Mouse (Mus musculus) inflammation-experienced regulatory T-cells, adult 6 months (primary cell): ENCODE results near the gene Rps6. TPM values are rescaled to one million over a fixed set of nuclear protein-coding genes. Genes with fewer than 3 reads are reported as not detected.

Experiments
- ATAC-seq: one replicate; pipeline ENCODE4 v1.8.0; 2017
- polyA plus RNA-seq, 3 experiments: library from polyadenylated mRNA; unstranded; fragments of 100-300 nt; shearing (Covaris generic); gene quantifications; one replicate each; pipeline ENCODE4 v1.2.1; 2017

Rps6 gene
- polyA plus RNA-seq = 1,000 to 10,000 TPM; 1,929 to 2,891 (median 2,713) TPM

DNA sequence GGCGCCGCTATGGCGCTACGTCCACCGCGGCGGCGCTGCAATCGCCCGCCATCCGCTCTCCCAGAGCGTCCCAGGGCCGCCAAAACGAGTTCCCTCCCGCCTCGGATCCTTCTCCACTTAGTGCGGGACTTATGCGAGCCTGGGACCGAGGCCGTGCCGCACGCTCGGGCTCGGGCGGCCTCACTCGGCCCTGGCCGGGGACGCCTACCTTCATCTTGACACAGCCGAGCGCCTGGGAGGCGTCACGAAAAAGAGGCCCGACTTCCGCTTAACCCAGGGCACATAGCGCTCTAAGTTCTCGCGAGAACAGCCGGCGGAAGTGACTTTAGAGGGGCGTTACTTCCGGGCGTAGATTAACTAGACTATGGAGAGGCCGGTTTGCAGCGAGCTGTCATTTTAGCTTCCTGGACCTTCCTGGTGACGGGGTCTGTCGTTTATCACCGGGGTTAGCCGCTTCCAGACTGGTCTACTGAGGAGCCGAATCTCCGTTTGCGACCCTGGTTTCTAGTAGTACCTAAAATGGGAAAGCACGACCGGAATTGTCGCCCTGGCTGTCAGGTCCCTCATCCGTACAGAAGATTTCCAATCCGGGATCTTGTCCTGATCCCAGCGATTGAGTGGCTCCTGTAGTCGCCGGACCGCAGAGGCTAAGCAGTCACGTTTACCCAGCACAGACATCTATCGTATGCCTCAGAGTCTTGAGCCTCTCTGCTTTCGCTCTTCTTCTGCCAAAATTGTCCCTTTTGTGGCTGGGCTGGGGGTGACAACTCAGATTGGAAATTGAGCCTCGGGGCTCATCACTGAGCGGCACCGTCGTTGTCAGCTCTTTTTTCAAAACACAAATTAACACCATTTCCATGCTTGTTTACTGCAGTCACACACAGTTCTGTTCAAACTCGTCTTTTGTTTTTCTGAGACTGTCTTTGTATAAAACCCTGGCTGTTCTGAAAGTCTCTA is at the start of gene Rps6:
TSS of gene Rps6 (minus strand) at position 300 of the 957 bp plus-strand sequence.
- ATAC-seq = peak; percentile 97

DNA sequence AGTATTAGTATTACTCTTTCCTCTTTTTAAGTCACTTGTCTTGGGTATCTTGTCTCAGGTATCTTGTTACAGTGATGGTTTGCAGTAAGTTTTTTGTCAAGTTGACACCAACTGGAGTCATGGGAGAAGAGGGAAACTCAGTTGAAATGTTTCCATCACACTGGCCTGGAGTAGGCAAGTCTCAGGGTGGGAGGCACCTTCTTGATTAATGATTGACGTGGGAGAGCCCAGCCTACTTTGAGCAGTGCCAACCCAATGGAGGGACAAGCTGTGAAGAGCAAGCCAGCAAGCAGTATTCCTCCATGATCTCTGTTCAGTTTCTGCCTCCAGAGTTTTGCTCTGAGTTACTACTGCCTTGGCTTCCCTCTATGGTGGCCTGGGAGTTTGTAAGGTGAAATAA is 48.7 kb upstream of the Rps6 start:
- no peak for ATAC-seq

DNA sequence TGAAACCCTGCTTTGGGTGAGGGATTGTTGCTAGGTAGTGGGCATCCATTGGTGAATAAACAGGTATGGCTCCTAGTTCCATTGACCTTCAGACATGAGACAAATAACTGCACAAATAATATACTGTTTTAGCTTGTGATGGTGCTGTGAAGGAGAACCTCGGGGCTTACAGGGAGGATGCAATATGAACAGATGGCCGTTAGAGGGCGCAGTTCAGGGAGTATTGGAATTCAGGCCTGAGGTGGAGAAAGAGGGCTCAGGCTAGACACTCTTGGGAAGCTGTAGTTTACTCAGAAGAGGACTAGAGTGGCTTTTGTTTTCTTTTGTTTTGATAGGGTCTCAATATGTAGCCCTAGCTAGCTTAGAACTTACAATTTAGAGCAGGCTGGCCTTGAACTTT is 47.8 kb upstream of the Rps6 start:
- no peak for ATAC-seq

DNA sequence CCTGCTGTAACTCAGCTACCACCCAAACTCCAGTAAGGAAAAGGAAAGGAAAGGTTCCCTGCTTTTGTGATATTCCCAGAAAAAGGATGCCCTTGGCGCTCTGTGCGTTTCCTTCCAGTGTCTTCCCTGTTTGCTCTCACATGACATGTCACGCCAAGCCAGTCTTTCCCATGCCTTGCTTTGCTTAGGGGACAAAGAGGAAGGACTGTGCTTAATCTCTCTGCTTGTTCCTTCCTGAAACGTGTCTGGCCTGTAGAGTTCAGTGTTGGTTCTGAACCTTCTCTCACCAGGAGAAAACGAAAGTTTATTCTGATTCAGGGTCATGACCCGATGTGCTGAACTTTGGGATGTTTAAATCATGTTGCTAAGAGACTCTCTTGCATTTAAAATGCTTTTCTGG is 45.1 kb upstream of the Rps6 start:
- no peak for ATAC-seq

DNA sequence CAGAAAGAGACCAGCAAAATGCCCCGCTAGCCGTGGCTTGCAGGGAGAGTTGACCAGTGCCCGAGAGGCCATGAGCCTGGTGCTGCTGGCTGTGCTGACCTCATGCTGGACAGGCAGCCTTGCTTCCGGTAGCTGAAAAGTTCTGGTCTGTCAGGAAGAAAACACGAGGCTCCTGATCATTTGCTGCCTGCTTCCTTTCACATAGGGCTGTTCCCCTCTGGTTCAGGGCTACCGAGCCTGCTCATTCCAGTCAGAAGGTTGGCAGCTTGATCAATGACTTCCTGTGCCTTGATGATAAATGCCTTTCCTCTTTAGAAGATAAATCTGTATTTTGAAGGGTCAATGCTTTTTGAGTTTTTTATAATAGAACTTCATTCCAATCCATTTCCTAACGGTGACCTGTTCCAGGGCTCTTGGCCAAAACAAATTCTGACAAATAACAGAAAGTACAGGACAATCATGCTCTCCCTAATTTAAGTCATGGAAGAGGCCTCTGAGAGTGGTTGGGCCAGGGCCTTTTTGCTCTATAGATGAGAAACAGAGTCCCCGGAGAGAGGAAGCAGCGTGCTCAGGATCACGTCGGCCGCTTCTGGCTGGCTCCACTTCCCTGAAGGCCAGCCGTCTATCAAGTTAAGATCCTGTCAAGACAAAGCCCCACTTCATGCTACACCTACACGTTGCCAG is 41.7 kb upstream of the Rps6 start:
- no peak for ATAC-seq

DNA sequence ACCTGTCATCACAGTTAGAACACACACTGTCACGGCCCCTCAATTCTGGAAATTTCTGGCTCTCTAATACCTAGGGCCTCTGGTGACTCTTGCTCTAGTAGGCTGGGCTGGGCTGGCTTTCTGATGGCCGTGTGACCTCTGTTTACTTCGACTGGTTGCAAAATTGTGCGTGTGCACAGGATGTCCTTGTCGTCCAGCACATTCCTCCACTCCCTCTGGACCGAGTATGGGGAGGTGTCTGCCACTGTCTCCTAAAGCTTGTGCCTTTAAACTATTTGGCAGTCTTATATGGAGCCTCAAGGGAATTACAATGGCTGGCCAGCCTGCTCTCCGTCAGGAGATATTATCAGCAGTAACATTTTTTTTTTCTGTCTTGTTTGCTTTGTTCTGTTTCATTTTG is 40.2 kb upstream of the Rps6 start:
- ATAC-seq = no peak

DNA sequence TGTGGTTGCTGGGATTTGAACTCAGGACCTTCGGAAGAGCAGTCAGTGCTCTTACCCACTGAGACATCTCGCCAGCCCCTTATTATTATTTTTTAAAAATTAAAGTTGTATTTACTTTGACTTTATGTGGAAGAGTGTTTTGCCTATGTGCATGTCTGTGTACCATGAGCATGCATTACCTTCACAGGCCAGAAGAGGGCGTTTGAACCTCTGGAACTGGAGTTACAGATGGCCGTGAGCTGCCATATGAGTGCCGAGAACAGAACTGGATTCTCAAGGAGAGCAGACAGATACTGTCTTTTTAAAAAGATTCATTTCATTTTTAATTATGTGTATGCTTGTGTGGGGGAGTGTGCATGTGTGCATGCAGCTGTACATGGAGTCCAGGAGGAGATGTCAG is 30.7 kb upstream of the Rps6 start:
- ATAC-seq = no peak

DNA sequence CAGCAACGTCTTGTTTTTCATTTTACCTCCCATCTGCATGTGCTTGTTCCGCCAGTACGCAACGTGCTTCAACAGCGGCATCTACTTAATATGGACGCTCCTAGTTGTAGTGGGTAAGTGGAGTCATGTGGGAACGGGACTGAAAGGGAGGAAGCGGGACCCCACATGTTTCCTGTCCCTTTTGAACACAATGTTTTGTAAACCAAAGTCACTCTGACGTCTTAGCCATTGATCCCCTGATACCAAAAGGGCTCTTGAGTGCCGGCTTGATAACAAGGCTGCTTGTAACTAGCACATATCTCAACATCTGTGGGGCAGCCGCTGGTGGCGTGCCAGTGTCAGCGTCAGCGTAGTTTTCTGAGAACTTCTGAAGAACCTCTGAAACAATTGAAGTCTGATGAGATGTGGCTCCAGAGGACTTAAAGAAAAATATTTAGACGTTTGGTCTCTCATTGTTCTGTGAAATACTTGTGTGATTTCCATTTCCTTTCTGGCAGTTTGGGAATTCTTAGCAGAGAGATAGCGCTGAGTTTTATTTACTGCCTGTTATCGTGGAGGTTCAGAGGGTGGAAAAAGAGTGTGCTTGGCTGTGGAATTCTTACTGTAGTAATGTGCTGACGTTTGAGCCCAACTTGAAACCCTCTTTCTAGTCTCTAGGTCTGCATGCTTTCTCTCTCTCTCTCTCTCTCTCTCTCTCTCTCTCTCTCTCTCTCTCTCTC is 29.1 kb upstream of the Rps6 start:
- peak; percentile 87 for ATAC-seq

DNA sequence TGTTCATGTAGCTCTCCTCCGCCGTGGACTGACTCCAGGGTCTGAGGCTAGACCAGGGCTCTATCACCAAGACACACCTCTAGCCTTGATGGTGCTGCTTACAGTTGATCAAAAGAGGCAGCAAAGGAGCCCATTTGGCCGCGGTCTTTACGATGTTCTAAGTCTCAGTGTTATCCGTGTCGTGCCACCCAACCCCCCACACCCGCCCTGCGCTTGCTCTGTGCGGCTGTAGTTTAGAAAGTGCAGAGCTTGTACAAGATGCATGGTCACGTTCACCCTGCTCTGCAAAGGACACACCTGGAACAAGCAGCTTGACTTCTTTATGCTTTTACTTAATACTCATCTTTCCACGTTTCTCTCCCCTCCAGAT is 28.6 kb upstream of the Rps6 start:
- ATAC-seq = peak; percentile 63

DNA sequence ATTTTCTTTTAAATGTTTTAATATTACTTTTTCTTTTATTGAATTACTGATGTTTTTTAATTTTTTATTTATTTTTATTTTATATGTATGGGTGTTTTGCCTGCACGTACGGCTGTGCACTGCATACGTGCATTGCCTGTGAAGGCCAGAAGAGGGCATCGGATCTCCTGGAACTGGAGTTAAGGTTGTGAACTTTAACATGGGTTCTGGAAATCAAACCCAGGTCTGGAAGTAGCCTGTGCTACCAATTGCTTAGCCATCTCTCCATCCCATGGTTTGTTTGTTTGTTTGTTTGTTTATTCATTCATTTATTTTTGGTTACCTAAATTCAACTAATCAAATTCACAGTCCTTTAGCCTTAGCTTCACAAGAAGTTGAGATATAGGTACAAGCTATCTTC is 27.7 kb upstream of the Rps6 start:
- peak; percentile 46 for ATAC-seq

DNA sequence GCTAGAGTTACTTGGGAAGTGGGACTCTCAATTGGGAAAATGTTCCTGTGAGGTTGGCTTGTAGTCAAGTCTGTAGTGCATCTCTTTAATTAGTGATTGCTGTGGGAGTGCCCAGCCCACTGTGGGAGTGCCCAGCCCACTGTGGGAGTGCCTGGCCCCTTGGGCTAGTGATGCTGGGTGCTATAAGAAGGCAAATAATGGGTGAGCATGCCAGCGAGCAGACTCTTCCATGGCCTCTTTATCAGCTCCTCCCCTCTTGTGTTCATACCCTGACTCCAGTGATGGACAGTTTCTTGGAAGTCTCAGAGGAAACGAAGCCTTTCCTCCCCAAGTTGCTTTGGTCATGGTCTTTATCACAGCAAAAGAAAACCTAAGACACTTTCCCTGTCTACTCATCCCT is 25.2 kb upstream of the Rps6 start:
- ATAC-seq = no peak

DNA sequence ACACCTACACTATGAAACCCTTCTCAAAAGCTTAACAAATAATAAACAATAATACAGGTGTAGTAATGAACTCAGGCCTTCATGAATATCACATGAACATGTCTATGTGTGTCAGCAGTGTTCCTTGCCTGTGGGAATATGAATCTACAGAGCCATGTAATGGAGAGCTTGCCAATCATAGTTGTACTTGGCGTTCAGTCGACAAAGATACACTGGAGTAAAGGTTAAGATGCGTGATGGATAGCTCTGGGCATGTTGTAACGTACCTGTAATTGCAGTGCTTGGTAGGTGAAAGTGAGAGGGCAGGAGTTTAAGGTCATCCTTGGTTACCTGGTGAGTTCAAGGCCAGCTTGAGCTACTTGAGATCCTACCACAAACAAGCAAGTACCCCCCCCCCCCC is 24.0 kb upstream of the Rps6 start:
- ATAC-seq = no peak

DNA sequence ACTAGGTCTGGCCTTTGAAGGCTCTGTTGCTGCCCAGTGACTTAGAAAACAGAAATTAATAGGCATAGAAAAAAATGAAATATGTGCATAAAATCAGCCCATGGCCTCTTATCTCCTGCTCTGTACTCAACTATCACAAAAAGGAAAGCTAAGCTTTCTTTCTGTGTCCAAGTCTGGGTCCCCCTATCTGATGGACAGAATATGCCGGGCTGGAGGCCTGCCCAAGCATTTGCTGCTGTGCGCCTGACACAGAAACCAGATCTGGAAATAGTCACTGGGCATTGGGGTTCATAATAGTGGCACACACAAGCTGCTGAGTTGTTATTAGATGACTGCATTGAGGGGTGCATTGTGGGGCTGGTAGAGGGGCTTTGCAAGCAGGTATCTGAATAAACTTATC is 22.3 kb upstream of the Rps6 start:
- no peak for ATAC-seq

DNA sequence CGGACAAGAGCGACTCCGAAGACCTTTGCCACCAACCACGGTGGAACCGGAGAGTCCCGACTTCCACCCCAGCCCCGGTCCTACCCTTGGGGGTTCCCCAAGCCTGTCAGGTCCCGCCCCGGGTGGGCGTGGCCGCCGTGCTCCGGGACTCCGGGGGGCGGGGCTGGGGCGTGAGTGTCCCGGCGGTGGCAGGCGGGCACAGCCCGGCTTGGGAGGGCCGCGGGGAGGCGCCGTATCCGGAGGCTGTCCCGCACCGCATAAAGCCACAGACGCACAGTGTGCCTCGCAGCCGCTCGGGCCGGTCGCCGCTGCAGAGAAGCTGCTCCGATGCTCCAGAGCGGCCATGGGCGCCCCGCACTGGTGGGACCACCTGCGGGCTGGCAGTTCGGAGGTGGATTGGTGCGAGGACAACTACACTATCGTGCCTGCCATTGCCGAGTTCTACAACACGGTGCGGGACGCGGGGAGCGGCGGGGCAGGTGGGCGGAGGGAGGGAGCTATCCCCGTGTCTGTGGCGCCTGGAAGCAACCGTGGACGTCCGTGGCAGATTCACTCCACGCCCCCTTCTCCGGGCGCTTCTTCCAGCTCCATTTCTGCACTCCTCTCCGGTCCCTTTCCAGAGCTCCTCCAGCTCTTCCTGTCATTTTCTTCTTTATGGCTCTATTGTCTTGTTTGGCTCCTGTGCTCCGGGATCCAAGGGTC is 17.1 kb upstream of the Rps6 start, which contains the start of gene Acer2:
TSS of gene Acer2 (plus strand) at position 251 of the 702 bp plus-strand sequence.
- peak; percentile 90 for ATAC-seq

DNA sequence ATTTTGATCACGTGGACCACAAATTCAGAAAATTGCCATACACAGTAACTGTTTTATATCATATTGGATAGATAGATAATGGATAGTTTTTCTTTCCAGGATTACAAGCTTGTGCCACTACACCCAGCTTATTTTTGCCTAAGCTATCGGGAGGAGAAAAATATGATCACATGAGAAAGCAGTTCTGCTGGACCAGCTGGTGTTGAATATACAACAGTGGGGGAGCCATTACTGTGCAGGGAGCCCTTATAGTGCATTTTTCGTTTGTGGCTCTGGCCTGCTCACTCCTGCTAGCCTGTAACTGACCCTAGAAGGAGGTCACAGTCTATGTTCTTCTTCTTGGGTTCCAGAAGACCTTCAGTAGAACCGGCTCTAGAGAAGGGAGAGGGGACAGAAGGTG is 15.9 kb upstream of the Rps6 start:
- no peak for ATAC-seq

DNA sequence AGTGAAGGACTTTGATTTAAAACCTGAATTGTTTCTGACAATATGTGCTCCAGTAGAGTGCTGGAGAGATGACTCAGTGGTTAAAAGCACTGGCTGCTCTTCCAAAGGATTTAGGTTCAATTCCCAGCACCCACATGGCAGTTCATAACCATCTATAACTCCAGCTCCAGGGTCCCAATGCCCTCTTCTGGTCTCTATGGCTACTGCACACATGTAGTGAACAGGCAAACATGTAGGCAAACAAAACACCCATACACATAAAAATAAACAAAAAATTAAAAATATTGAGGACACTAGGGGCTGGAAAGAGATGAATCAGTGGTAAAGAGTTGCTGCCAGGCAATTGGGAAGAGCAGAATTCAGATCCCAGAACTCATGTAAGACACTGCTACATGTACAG is 14.8 kb upstream of the Rps6 start:
- no peak for ATAC-seq

DNA sequence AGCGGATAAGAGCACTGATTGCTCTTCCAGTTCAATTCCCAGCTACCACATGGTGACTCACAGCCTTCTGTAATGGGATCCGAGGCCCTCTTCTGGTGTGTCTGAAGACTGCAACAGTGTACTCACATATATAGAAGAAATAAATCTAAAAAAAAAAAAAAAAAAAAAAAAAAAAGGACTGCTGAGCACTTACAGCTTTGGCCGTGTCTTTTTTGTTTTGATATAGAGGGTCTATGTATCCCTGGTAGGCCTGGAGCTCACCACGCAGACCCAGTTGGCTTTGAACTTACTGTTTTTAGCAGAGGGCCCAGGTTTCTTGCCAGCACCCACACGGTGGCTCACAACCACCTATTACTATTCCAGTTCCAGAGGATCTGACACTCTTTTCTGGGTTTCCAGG is 6.9 kb upstream of the Rps6 start:
- ATAC-seq = no peak

DNA sequence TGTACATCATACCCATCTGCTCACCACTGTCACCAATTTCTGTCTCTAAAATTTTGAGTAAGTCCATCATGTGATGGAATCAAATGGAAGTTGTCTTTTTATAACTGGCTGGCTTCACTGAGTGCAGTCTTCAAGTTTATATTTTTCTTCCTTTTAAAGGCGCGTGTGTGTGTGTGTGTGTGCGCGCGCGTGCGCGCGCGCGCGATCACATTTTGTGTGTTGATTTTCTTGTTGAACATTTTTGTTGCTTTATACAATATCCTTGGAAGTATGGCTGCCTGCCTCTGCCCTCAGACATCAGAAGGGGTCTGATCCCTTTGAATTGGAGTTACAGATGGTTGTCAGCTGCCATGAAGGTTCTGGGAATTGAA is 843 bp upstream of the Rps6 start:
- no peak for ATAC-seq

DNA sequence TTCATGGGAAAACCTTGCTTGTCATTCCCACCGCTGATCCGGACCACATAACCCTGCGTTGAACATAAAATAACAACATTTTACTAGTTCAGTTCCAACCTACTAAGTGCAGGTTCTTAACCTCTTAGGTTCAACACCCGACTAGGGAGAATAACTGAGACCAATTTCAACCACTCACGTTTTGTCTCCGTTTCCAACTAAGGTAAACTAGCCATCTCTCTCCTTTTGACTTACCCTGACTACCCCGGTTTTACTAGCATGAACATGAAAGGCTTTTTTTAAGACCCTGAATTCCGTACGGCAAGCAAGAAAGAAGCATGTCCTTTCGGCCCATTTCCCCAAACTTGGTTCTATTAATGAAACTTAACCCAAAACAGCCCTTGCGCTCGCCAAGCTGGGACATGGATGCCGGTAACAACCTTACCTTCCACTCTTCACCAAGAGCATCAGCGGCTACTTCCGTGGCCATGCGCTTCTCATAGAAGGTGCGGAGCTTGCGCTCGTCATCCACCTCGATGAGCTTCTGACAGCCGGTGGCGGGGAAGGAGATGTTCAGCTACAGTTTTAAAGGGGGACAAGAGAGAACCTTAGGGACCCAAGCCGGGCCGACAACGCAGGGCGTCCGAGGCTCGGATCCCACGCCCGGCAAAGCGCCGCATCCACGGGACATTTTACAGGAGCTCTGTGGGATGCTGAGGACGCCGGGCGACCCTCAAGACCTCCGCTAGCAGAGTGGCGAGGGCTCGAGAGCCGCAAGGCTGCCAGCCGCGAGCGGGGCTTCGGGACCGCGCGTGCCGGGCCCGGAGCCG is 704 bp downstream of the Rps6 start:
- peak; percentile 7 for ATAC-seq

DNA sequence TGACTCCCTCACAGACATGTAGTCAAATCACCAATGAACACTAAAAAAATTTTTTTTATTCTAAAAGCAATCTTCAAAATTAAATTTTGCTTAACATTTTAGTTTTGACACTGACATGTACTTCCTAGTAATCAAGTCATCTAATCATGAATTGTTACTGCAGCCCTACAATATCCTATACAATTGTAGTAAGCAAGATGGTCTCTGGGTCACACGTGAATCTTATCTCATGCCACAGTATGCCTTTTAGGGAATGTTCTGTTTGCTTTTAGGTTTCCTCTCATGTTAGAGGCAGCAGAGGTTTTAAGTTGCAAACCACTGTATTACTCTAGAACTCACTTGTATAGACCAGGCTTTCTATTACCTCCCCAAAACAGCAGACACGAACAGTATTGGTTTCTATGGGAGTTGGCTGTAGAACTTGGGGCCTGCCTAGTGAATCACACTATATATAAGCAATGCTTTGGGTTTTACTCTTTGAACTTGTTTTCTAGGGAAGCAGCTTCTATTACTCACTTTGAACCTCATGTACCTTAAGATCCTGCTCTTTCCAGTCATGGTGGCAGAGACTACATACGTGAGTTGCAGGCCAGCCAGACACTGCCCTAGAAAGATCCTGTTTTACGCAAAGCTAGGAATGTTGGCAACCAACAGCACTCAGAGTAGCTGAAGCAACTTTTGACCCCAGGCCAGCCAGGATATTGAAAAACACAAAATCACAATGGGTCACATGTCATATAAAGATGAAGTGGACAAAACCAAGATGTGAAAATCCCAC is 4.2 kb downstream of the Rps6 start:
- no peak for ATAC-seq

DNA sequence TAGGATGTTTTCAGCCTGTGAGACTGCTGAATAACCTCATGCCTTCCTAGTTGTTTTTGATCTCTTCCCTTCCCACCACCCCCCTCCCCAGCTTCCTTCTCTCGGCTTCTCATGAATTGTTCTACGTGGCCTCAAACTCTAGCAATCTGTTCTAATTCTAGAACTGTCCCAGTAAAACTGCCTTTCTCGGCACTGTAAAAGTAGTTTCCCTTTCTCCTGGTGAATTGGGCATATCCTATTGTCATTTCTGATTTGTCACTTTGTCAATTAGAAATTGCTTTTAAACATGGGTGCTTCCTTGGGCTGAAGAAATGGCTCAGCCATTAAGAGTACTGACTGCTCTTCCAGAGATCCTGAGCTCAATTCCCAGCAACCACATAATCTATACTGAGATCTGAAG is 5.2 kb downstream of the Rps6 start:
- ATAC-seq = no peak
